Mouse (Mus musculus): ENCODE results near the gene Lactbl1. TPM values are rescaled to one million over a fixed set of nuclear protein-coding genes. Genes with fewer than 3 reads are reported as not detected.

The Lactbl1 gene
- polyA plus RNA-seq, 1 experiment, result not detected

- no peak for TF ChIP-seq GATA1 (IDR thresholded peaks at IDR 0.05; ENCODE audit: low read length)
Observed at GRCm38 (mm10) chr4:136621336-136621735, 1.1 kb upstream of the Lactbl1 start.

GRCm38 (mm10) chr4:136621956-136622355 is 465 bp upstream of the Lactbl1 start:
- no peak for TF ChIP-seq GATA1 (IDR thresholded peaks at IDR 0.05; ENCODE audit: low read length)

GRCm38 (mm10) chr4:136626590-136626989 is 4.2 kb downstream of the Lactbl1 start:
- no peak for TF ChIP-seq GATA1 (IDR thresholded peaks at IDR 0.05; ENCODE audit: low read length)

GRCm38 (mm10) chr4:136631237-136631994 is 9.0 kb downstream of the Lactbl1 start:
- TF ChIP-seq GATA1 (IDR thresholded peaks at IDR 0.05; ENCODE audit: low read length), result no peak

- no peak for TF ChIP-seq GATA1 (IDR thresholded peaks at IDR 0.05; ENCODE audit: low read length)
Observed at GRCm38 (mm10) chr4:136635995-136636394, 13.6 kb downstream of the Lactbl1 start.

GRCm38 (mm10) chr4:136636511-136636910 is 14.1 kb downstream of the Lactbl1 start:
- no peak for TF ChIP-seq GATA1 (IDR thresholded peaks at IDR 0.05; ENCODE audit: low read length)

GRCm38 (mm10) chr4:136636983-136637562 is 14.7 kb downstream of the Lactbl1 start:
- no peak for TF ChIP-seq GATA1 (IDR thresholded peaks at IDR 0.05; ENCODE audit: low read length)

- TF ChIP-seq GATA1 (IDR thresholded peaks at IDR 0.05; ENCODE audit: low read length), result no peak
Observed at GRCm38 (mm10) chr4:136637563-136638229, 15.3 kb downstream of the Lactbl1 start.

GRCm38 (mm10) chr4:136638230-136638750 is 15.9 kb downstream of the Lactbl1 start:
- no peak for TF ChIP-seq GATA1 (IDR thresholded peaks at IDR 0.05; ENCODE audit: low read length)

- TF ChIP-seq GATA1 (IDR thresholded peaks at IDR 0.05; ENCODE audit: low read length), result no peak
Observed at GRCm38 (mm10) chr4:136638890-136639289, 16.5 kb downstream of the Lactbl1 start.

GRCm38 (mm10) chr4:136648922-136649479 is 26.6 kb downstream of the Lactbl1 start:
- no peak for TF ChIP-seq GATA1 (IDR thresholded peaks at IDR 0.05; ENCODE audit: low read length)

GRCm38 (mm10) chr4:136649480-136650196 is 27.2 kb downstream of the Lactbl1 start:
- TF ChIP-seq GATA1 (IDR thresholded peaks at IDR 0.05; ENCODE audit: low read length), result no peak

- no peak for TF ChIP-seq GATA1 (IDR thresholded peaks at IDR 0.05; ENCODE audit: low read length)
Observed at GRCm38 (mm10) chr4:136650261-136650660, 27.8 kb downstream of the Lactbl1 start.

- TF ChIP-seq GATA1 (IDR thresholded peaks at IDR 0.05; ENCODE audit: low read length), result no peak
Observed at GRCm38 (mm10) chr4:136651357-136651811, 29.0 kb downstream of the Lactbl1 start.

GRCm38 (mm10) chr4:136651882-136652527 is 29.6 kb downstream of the Lactbl1 start:
- TF ChIP-seq GATA1 (IDR thresholded peaks at IDR 0.05; ENCODE audit: low read length), result no peak

Data from G1E-ER4 (cell line).